Mouse (Mus musculus) right cerebral cortex, adult 18-20 months (tissue): ENCODE measurements at regions not wholly inside any gene's neighbourhood (a gene's known extent, or its start where the extent isn't known, plus 50 kb on each side); places are given as distances from the start of the nearest gene placed in this dataset.

ENCODE experiments used
- DNase-seq: peaks from one replicate; pipeline ENCODE4 v3.0.0; 2022; ENCODE audit warnings: mixed read lengths

DNA sequence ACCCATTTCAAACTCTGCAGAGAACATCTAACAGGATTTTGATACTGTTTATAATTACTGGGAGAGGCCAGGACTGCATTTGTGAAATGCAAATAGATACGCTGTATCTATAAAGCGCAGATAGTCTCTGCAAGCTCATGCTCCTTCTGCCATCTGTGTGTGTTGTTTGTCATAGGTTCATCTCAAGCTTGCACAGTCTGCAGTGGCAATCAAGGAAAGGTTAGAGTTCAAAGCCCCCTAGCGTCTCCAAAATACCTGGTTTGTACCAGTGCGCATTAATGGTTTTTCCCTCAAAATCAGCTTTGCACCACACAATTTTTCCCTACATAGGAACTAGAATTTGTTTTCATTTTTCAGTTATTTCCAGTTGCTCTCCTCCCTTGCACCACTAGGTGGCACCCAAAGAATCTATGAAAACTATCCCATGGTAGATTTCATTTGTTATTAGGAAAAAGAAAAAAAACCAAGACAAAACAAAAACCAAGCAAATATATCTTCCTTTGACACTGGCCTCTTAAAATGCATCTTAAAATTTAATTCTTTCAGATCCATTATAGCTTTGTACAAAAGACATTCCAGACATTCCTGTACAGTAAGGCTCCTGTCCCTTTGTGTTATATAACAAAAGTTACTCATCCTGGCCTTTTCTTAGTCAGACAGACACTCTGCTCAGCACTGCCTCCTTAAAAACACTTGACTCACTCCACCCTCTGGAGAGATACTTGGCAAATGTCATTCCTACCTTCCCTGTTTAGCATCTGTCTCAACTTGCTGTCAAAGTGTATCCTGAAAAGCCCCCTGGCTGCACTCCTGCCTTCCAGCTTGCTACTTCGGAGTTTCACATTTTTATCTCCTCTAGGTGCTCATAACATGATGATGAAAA is 92.7 kb upstream of the Rap2b start:
- DNase-seq = peak; percentile 72

DNA sequence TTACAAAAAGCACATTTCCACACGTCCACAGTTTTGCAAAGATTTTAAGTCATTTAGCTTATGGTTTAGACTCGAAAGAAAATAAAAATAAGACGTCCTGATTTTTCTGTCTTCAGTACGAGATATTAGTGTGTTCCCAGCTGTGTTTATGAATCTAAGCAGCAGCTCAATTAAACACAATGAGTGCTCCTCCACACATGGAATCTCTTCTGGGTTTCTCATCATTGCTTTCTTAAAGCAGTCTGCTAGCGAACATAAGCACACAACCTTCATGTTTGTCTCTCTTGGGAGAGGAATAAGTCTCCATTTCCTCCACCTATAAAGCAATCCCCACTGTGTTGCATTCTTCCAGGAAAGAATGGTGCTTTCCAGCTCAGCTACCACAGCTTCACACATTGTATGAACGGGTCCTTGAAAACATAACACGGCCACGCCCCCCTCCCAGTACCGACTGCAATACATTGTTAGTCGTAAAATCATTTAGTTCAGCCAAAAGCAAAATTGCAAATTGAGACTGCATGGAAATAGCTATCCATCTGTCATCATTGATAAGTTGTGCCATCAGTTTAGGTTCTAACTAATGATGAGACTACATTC is 75.4 kb upstream of the Rap2b start:
- no peak for DNase-seq

DNA sequence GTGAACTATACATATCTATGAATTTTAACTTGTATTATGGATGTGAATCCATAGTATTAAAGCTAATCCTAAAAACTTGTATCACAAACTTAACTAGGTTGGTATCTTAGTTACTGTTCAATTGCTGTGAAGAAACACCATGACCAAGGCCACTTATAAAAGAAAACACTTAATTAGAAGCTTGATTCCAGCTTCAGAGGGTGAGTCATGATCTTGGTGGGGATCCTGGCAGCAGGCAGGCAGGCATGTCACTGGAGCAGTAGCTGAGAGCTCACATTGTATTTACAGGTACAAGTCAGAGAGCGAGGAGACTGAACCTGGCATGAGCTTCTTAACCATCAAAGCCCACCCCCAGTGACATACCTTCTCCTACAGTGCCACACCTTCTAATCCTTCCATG is 73.2 kb upstream of the Rap2b start:
- no peak for DNase-seq

DNA sequence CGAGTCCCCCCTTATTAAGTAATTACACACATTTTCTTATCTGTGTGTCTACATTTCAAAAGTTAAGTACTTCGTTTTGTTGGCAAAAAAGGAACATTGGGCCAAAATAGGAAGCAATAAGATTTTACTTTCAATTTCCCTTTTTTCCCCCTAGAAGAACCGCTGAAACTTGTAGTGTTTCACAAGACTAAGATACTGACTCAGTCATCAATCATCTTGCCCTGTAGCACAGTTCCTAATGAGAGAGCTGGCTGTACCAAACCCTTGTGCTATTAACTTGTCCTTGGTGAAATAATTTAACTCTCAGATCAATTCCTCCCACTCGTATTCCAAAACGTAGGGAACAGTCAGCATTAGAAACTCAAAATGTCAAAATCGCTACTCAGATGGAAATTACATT is 66.6 kb upstream of the Rap2b start:
- no peak for DNase-seq

- DNase-seq = no peak
Observed at GRCm38 (mm10) chr3:61297290-61297689, 64.1 kb upstream of the Rap2b start.

DNA sequence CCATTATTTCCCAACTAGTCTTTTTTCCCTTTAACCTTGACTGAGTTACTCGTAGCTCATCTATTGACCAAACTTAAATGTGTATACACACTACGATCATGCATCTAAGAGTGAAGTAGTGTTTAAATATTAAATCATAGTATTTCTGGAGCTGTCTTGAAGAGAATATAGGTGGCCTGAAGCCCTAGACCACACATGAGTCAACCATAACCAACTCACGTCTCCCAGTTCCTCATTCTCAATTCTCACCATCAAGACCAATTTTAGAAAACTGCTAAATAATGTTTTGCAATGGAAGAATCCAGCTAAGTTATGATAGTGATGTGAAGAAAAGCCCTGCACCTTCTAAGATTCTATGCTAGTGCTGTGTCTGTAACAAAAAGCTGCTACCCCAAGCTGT is 59.2 kb upstream of the Rap2b start:
- no peak for DNase-seq

DNA sequence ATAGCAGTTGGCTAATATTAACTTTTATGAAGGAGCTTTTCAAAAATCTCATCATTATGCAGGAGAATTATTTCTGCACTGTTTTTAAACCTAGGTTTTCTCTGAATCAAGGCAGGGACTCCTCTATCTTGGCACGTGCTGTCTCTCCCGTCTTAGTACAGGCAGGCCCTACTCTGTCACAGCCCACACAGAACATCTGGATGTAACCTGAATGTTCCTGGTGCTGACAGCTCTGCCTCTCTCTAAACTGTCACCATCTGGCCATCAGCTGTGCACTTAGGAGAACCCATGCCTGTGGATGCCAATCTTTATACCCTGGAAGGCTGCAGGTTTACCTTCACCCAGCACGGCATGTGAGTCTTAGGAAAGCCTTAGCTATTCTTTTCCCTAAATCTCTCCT is 58.0 kb upstream of the Rap2b start:
- DNase-seq = peak; percentile 30

GRCm38 (mm10) chr3:61306306-61306705 is 55.1 kb upstream of the Rap2b start:
- DNase-seq = no peak

GRCm38 (mm10) chr3:61308764-61309163 is 52.7 kb upstream of the Rap2b start:
- DNase-seq = no peak

DNA sequence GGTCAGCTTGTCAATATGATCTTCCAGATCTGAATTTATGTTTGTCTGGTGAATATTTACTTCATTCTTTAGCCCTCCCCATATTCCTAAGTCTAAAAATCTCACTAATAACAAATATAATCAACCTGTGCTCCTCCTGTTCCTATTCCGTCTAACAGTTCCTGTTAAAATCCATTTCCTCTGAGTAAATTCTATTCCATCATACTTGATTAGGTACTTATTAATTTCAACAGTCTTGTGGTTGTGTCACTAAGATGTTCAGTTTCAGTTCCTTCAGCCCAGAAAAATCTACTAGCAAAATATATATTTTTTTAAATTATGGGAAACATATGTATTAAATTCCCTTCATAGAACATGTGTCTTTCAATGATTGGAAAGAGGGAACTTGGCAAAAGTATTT is 52.2 kb upstream of the Rap2b start:
- no peak for DNase-seq
